Mouse (Mus musculus): ENCODE data around the gene Haus3. TPM values are rescaled to one million over a fixed set of nuclear protein-coding genes. Genes with fewer than 3 reads are reported as not detected.
A peak's percentile ranks its signal among the peaks of the same experiment; 100 is the strongest.

Gene Haus3
- polyA plus RNA-seq, 1 experiment = 3.0 TPM

DNA sequence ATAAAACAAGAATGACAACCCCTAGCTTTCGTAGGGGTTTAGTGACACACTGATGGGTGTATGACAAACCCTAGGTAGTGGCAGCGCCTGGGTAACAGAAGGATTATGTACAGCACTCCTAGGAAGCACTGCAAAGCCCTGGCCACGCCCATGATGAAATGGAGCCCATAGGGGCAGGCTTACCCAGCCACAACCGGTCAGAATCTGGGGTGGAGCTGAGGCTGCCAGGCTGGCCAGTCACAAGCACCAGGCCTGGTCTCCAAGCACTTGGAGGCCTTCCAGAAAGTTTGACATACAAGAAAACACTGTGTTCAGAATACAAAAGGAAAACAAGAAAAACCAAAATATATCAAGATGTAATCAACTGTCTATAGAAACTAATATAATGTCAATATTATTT is 21.7 kb upstream of the Haus3 start:
- Histone ChIP-seq H3K36me3 (ENCODE audit: control insufficient read depth, insufficient read depth) (no peaks in the 10 kb centered on the region), H3K27me3 (ENCODE audit: control insufficient read depth, insufficient read depth, insufficient read length) (no peaks in the 10 kb centered on the region), H3K79me2 (ENCODE audit: control insufficient read depth, insufficient read depth) (no peaks in the 10 kb centered on the region), H3ac (ENCODE audit: control insufficient read depth, insufficient read length) (no peak overlapping the region), H3K4me2 (ENCODE audit: low read depth) (no peak overlapping the region), H3K4me3 (no peak overlapping the region)
- no peak for TF ChIP-seq TCF12 (IDR thresholded peaks at IDR 0.05; ENCODE audit: insufficient read depth, poor library complexity, severe bottlenecking)
- TF ChIP-seq USF1 (IDR thresholded peaks at IDR 0.05; ENCODE audit: low read depth) = no peak
- TF ChIP-seq E2F4 (IDR thresholded peaks at IDR 0.05; ENCODE audit: insufficient read depth) = no peak
- TF ChIP-seq MAX (IDR thresholded peaks at IDR 0.05; ENCODE audit: low read depth) = no peak
- no peak for TF ChIP-seq MYOD1 (IDR thresholded peaks at IDR 0.05; ENCODE audit: control insufficient read depth in 1 of 3, insufficient read length in 2 of 3, low read depth in 2 of 3)
- TF ChIP-seq REST (IDR thresholded peaks at IDR 0.05; ENCODE audit: insufficient read depth, insufficient read length) = no peak
- TF ChIP-seq POLR2AphosphoS2 (IDR thresholded peaks at IDR 0.05; ENCODE audit: insufficient read length, low read depth) = no peak
- TF ChIP-seq MYOG (IDR thresholded peaks at IDR 0.05; ENCODE audit: control insufficient read depth in 1 of 3, insufficient read depth in 1 of 3, insufficient read length in 2 of 3, low read depth in 2 of 3) = no peak
- TF ChIP-seq POLR2A (IDR thresholded peaks at IDR 0.05; ENCODE audit: insufficient read length, low read depth) = no peak
- no peak for TF ChIP-seq CEBPB (IDR thresholded peaks at IDR 0.05; ENCODE audit: insufficient read depth, poor library complexity, severe bottlenecking)
- TF ChIP-seq SRF (IDR thresholded peaks at IDR 0.05; ENCODE audit: control insufficient read depth, insufficient read length, low read depth) = no peak
- TF ChIP-seq TCF3 (IDR thresholded peaks at IDR 0.05; ENCODE audit: insufficient read length, low read depth) = no peak

DNA sequence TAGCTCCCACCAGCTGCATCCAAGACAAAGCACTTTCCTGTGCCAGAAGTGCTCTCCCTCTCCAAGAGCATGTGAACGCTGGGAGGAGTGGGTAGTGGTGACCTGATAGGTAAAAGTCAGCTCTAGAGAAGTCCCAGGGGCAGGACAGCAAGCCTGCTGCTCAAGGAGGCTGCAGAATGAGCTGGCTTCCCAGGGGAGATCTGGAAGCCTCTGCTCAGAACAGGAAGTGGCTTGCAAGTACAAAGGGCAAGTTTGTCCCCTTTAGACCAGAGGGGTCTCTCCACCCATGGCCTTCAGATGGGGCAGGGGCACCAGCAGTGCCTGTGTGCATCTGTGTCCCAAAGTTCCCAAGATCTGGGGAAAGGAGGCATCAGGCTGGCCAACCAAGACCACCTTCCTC is 20.2 kb upstream of the Haus3 start:
- no peak overlapping the region for H3K4me3 ChIP-seq
- no peaks in the 10 kb centered on the region for H3K36me3 ChIP-seq (ENCODE audit: control insufficient read depth, insufficient read depth)
- H3ac ChIP-seq (ENCODE audit: control insufficient read depth, insufficient read length) = no peak overlapping the region
- no peaks in the 10 kb centered on the region for H3K27me3 ChIP-seq (ENCODE audit: control insufficient read depth, insufficient read depth, insufficient read length)
- H3K4me2 ChIP-seq (ENCODE audit: low read depth) = no peak overlapping the region
- no peaks in the 10 kb centered on the region for H3K79me2 ChIP-seq (ENCODE audit: control insufficient read depth, insufficient read depth)
- TF ChIP-seq SRF (IDR thresholded peaks at IDR 0.05; ENCODE audit: control insufficient read depth, insufficient read length, low read depth) (no peak), MYOG (IDR thresholded peaks at IDR 0.05; ENCODE audit: control insufficient read depth in 1 of 3, insufficient read depth in 1 of 3, insufficient read length in 2 of 3, low read depth in 2 of 3) (no peak), MAX (IDR thresholded peaks at IDR 0.05; ENCODE audit: low read depth) (no peak), POLR2A (IDR thresholded peaks at IDR 0.05; ENCODE audit: insufficient read length, low read depth) (no peak), CEBPB (IDR thresholded peaks at IDR 0.05; ENCODE audit: insufficient read depth, poor library complexity, severe bottlenecking) (no peak), USF1 (IDR thresholded peaks at IDR 0.05; ENCODE audit: low read depth) (no peak), MYOD1 (IDR thresholded peaks at IDR 0.05; ENCODE audit: control insufficient read depth in 1 of 3, insufficient read length in 2 of 3, low read depth in 2 of 3) (no peak), REST (IDR thresholded peaks at IDR 0.05; ENCODE audit: insufficient read depth, insufficient read length) (no peak)

DNA sequence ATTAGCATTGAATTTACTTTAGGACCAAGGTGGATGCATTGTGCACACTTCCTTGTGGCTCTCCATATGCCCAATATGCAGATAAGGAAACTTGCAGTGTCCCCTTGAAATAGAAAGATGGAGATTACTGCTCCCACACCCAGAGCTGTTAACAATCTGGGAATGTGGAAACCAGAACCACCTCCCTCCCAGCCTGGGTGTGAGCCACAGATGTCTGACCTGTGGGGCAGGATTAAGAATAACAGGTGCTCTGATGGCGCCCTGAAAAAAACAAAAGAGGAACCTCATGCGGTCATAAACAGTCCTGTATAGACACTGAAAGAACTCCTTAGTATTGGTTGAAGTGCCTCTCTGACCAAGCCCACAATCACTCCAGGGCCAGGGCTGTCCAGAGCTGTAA is 19.5 kb upstream of the Haus3 start:
- Histone ChIP-seq H3K4me2 (ENCODE audit: low read depth) (peak overlapping the region; percentile 74), H3K36me3 (ENCODE audit: control insufficient read depth, insufficient read depth) (no peaks in the 10 kb centered on the region), H3ac (ENCODE audit: control insufficient read depth, insufficient read length) (no peak overlapping the region), H3K4me3 (peak overlapping the region; percentile 52), H3K27me3 (ENCODE audit: control insufficient read depth, insufficient read depth, insufficient read length) (no peaks in the 10 kb centered on the region), H3K79me2 (ENCODE audit: control insufficient read depth, insufficient read depth) (no peaks in the 10 kb centered on the region)
- TF ChIP-seq SRF (IDR thresholded peaks at IDR 0.05; ENCODE audit: control insufficient read depth, insufficient read length, low read depth) = no peak
- no peak for TF ChIP-seq POLR2A (IDR thresholded peaks at IDR 0.05; ENCODE audit: insufficient read length, low read depth)
- no peak for TF ChIP-seq USF1 (IDR thresholded peaks at IDR 0.05; ENCODE audit: low read depth)
- TF ChIP-seq CEBPB (IDR thresholded peaks at IDR 0.05; ENCODE audit: insufficient read depth, poor library complexity, severe bottlenecking) = no peak
- TF ChIP-seq MYOD1 (IDR thresholded peaks at IDR 0.05; ENCODE audit: control insufficient read depth in 1 of 3, insufficient read length in 2 of 3, low read depth in 2 of 3) = peak; percentile 25 to 73 (median 41)
- no peak for TF ChIP-seq REST (IDR thresholded peaks at IDR 0.05; ENCODE audit: insufficient read depth, insufficient read length)
- no peak for TF ChIP-seq POLR2AphosphoS2 (IDR thresholded peaks at IDR 0.05; ENCODE audit: insufficient read length, low read depth)
- peak in 2 of 3 experiments; percentile 49 to 70 for TF ChIP-seq MYOG (IDR thresholded peaks at IDR 0.05; ENCODE audit: control insufficient read depth in 1 of 3, insufficient read depth in 1 of 3, insufficient read length in 2 of 3, low read depth in 2 of 3)
- no peak for TF ChIP-seq E2F4 (IDR thresholded peaks at IDR 0.05; ENCODE audit: insufficient read depth)
- TF ChIP-seq TCF12 (IDR thresholded peaks at IDR 0.05; ENCODE audit: insufficient read depth, poor library complexity, severe bottlenecking) = peak; percentile 24
- TF ChIP-seq TCF3 (IDR thresholded peaks at IDR 0.05; ENCODE audit: insufficient read length, low read depth) = no peak

DNA sequence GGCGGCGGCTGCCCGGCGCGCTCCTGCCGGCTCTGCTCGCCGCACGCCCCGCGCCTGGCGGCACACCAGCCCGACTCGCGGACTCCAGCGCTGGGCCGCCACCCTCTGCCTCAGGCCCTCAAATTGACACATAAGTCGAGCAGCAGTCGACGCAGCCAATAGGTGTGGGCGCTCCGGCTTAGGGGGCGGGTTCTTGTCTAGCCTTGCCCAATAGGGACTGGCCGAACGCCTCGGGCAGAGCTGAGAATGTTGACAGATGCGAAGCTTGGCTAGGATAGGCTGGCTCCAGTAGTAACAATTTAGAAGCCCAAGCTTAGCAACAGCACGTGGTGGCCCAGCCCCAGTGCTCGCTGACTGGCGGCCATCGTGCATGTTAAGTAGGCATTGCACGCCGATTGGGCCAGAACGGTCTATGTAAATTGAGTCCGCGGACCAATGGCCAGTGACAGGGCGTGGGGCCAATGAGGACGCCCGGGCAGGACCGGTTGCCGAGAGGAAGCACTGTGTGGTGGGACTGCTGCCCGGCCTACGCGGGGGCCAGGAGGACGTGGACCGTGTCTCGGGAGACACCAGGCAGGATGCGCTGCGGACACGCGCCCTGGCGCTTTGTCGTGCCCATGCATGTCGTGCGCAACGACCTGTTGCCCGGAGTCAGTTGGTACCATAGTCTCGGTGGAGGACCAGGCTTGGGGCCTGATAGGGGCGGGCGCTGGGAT is 18.4 kb upstream of the Haus3 start, which contains the start of gene Mxd4:
Mxd4 (minus strand) TSS at position 120 of the 716 bp plus-strand sequence.
- no peaks in the 10 kb centered on the region for H3K36me3 ChIP-seq (ENCODE audit: control insufficient read depth, insufficient read depth)
- H3K27me3 ChIP-seq (ENCODE audit: control insufficient read depth, insufficient read depth, insufficient read length) = no peaks in the 10 kb centered on the region
- TF ChIP-seq MAX (IDR thresholded peaks at IDR 0.05; ENCODE audit: low read depth) (no peak), SRF (IDR thresholded peaks at IDR 0.05; ENCODE audit: control insufficient read depth, insufficient read length, low read depth) (peak; percentile 58), MYOD1 (IDR thresholded peaks at IDR 0.05; ENCODE audit: control insufficient read depth in 1 of 3, insufficient read length in 2 of 3, low read depth in 2 of 3) (no peak), USF1 (IDR thresholded peaks at IDR 0.05; ENCODE audit: low read depth) (peak; percentile 70), REST (IDR thresholded peaks at IDR 0.05; ENCODE audit: insufficient read depth, insufficient read length) (no peak), POLR2AphosphoS2 (IDR thresholded peaks at IDR 0.05; ENCODE audit: insufficient read length, low read depth) (peak; percentile 97), CEBPB (IDR thresholded peaks at IDR 0.05; ENCODE audit: insufficient read depth, poor library complexity, severe bottlenecking) (no peak), E2F4 (IDR thresholded peaks at IDR 0.05; ENCODE audit: insufficient read depth) (no peak), POLR2A (IDR thresholded peaks at IDR 0.05; ENCODE audit: insufficient read length, low read depth) (peak; percentile 99), MYOG (IDR thresholded peaks at IDR 0.05; ENCODE audit: control insufficient read depth in 1 of 3, insufficient read depth in 1 of 3, insufficient read length in 2 of 3, low read depth in 2 of 3) (peak in 2 of 3 experiments; percentile 7 to 20), TCF12 (IDR thresholded peaks at IDR 0.05; ENCODE audit: insufficient read depth, poor library complexity, severe bottlenecking) (no peak), TCF3 (IDR thresholded peaks at IDR 0.05; ENCODE audit: insufficient read length, low read depth) (no peak)
- peak within 1 kb of the TSS; percentile 43 for H3ac ChIP-seq (ENCODE audit: control insufficient read depth, insufficient read length)
- peak within 1 kb of the TSS; percentile 96 for H3K4me2 ChIP-seq (ENCODE audit: low read depth)
- no peaks in the 10 kb centered on the region for H3K79me2 ChIP-seq (ENCODE audit: control insufficient read depth, insufficient read depth)
- H3K4me3 ChIP-seq = peak within 1 kb of the TSS; percentile 52
